Mouse (Mus musculus): ENCODE data around the gene 4930544D05Rik. TPM values are rescaled to one million over a fixed set of nuclear protein-coding genes. Genes with fewer than 3 reads are reported as not detected.

4930544D05Rik gene
- polyA plus RNA-seq, 1 experiment from 2014 or later: not detected

GRCm38 (mm10) chr11:70656964-70657363 is 41.3 kb downstream of the 4930544D05Rik start, which contains the start of gene Eno3:
TSS of gene Eno3 (plus strand) at chr11:70657202.
- Histone ChIP-seq H3K9ac (replicated peaks) (peak within 1 kb of the TSS; percentile 97), H3K27me3 (no peaks in the 10 kb centered on the region), H3K9me3 (no peaks in the 10 kb centered on the region), H3K27ac (peak within 1 kb of the TSS; percentile 98), H3K4me2 (peak within 1 kb of the TSS; percentile 97), H3K36me3 (peaks cover 39% of the 10 kb centered on the region), H3K4me1 (replicated peaks) (peaks cover 46% of the 10 kb centered on the region), H3K4me3 (replicated peaks) (peak within 1 kb of the TSS; percentile 97)
- 4% methylated on average over 3 of the region's 3 CpGs for WGBS
- no peak for ATAC-seq (ENCODE audit: insufficient number of reproducible peaks, insufficient read depth, low FRiP score, low TSS enrichment, low read depth)

GRCm38 (mm10) chr11:70657573-70657972 is 41.9 kb downstream of the 4930544D05Rik start:
- Histone ChIP-seq H3K4me2 (peak overlapping the region; percentile 97), H3K27ac (peak overlapping the region; percentile 98), H3K4me1 (replicated peaks) (peaks cover 40% of the 10 kb centered on the region), H3K27me3 (no peaks in the 10 kb centered on the region), H3K36me3 (peaks cover 39% of the 10 kb centered on the region), H3K9me3 (no peaks in the 10 kb centered on the region), H3K9ac (replicated peaks) (0 out of 2 replicates have a peak overlapping the region, but pooled peaks have one; percentile 37), H3K4me3 (replicated peaks) (0 out of 2 replicates have a peak overlapping the region, but pooled peaks have one; percentile 11)
- WGBS: 51% methylated on average over 6 of the region's 6 CpGs
- ATAC-seq (ENCODE audit: insufficient number of reproducible peaks, insufficient read depth, low FRiP score, low TSS enrichment, low read depth): no peak

GRCm38 (mm10) chr11:70657991-70658390 is 42.3 kb downstream of the 4930544D05Rik start:
- H3K4me1 ChIP-seq (replicated peaks): peaks cover 36% of the 10 kb centered on the region
- H3K4me2 ChIP-seq: peak overlapping the region; percentile 97
- peaks cover 39% of the 10 kb centered on the region for H3K36me3 ChIP-seq
- 0 out of 2 replicates have a peak overlapping the region, but pooled peaks have one; percentile 37 for H3K9ac ChIP-seq (replicated peaks)
- peak overlapping the region; percentile 98; the same call in 1 of the 2 replicates for H3K27ac ChIP-seq
- no peaks in the 10 kb centered on the region for H3K27me3 ChIP-seq
- 0 out of 2 replicates have a peak overlapping the region, but pooled peaks have one; percentile 11 for H3K4me3 ChIP-seq (replicated peaks)
- ATAC-seq (ENCODE audit: insufficient number of reproducible peaks, insufficient read depth, low FRiP score, low TSS enrichment, low read depth): no peak
- no peaks in the 10 kb centered on the region for H3K9me3 ChIP-seq
- WGBS: 55% methylated on average over 9 of the region's 9 CpGs

- Histone ChIP-seq H3K27me3 (no peaks in the 10 kb centered on the region), H3K4me3 (replicated peaks) (no peak overlapping the region), H3K4me1 (replicated peaks) (peaks cover 35% of the 10 kb centered on the region), H3K9me3 (no peaks in the 10 kb centered on the region), H3K9ac (replicated peaks) (no peak overlapping the region), H3K27ac (0 out of 2 replicates have a peak overlapping the region, but pooled peaks have one; percentile 98), H3K36me3 (peaks cover 42% of the 10 kb centered on the region), H3K4me2 (peak overlapping the region; percentile 97; the same call in 1 of the 2 replicates)
- WGBS: 80% methylated on average over 5 of the region's 5 CpGs
- no peak for ATAC-seq (ENCODE audit: insufficient number of reproducible peaks, insufficient read depth, low FRiP score, low TSS enrichment, low read depth)
Observed at GRCm38 (mm10) chr11:70658521-70658920, 42.9 kb downstream of the 4930544D05Rik start.

GRCm38 (mm10) chr11:70658942-70659341 is 43.3 kb downstream of the 4930544D05Rik start:
- Histone ChIP-seq H3K27ac (no peak overlapping the region), H3K9me3 (no peaks in the 10 kb centered on the region), H3K4me1 (replicated peaks) (peaks cover 35% of the 10 kb centered on the region), H3K9ac (replicated peaks) (no peak overlapping the region), H3K4me2 (no peak overlapping the region; the same call in 1 of the 2 replicates), H3K27me3 (no peaks in the 10 kb centered on the region), H3K4me3 (replicated peaks) (no peak overlapping the region), H3K36me3 (peaks cover 47% of the 10 kb centered on the region)
- WGBS: 75% methylated on average over 8 of the region's 8 CpGs
- ATAC-seq (ENCODE audit: insufficient number of reproducible peaks, insufficient read depth, low FRiP score, low TSS enrichment, low read depth): no peak

GRCm38 (mm10) chr11:70660571-70660970 is 44.9 kb downstream of the 4930544D05Rik start:
- no peak overlapping the region for H3K4me3 ChIP-seq (replicated peaks)
- WGBS: 83% methylated on average over 8 of the region's 8 CpGs
- no peaks in the 10 kb centered on the region for H3K9me3 ChIP-seq
- no peak for ATAC-seq (ENCODE audit: insufficient number of reproducible peaks, insufficient read depth, low FRiP score, low TSS enrichment, low read depth)
- no peaks in the 10 kb centered on the region for H3K27me3 ChIP-seq
- H3K4me1 ChIP-seq (replicated peaks): peaks cover 33% of the 10 kb centered on the region
- no peak overlapping the region for H3K27ac ChIP-seq
- no peak overlapping the region for H3K9ac ChIP-seq (replicated peaks)
- no peak overlapping the region for H3K4me2 ChIP-seq
- H3K36me3 ChIP-seq: peaks cover 63% of the 10 kb centered on the region

GRCm38 (mm10) chr11:70663101-70663500 is 47.5 kb downstream of the 4930544D05Rik start:
- 94% methylated on average over 8 of the region's 8 CpGs for WGBS
- Histone ChIP-seq H3K4me1 (replicated peaks) (peaks cover 22% of the 10 kb centered on the region), H3K4me2 (no peak overlapping the region), H3K9ac (replicated peaks) (no peak overlapping the region), H3K4me3 (replicated peaks) (no peak overlapping the region), H3K27ac (no peak overlapping the region), H3K36me3 (peaks cover 81% of the 10 kb centered on the region), H3K9me3 (no peaks in the 10 kb centered on the region), H3K27me3 (no peaks in the 10 kb centered on the region)
- ATAC-seq (ENCODE audit: insufficient number of reproducible peaks, insufficient read depth, low FRiP score, low TSS enrichment, low read depth): no peak

GRCm38 (mm10) chr11:70663957-70664356 is 48.3 kb downstream of the 4930544D05Rik start:
- Histone ChIP-seq H3K27ac (no peak overlapping the region), H3K36me3 (peaks cover 81% of the 10 kb centered on the region), H3K27me3 (no peaks in the 10 kb centered on the region), H3K4me1 (replicated peaks) (peaks cover 15% of the 10 kb centered on the region), H3K9me3 (no peaks in the 10 kb centered on the region), H3K4me2 (no peak overlapping the region), H3K4me3 (replicated peaks) (no peak overlapping the region), H3K9ac (replicated peaks) (no peak overlapping the region)
- 93% methylated on average over 6 of the region's 6 CpGs for WGBS
- ATAC-seq (ENCODE audit: insufficient number of reproducible peaks, insufficient read depth, low FRiP score, low TSS enrichment, low read depth): no peak

- Histone ChIP-seq H3K9ac (replicated peaks) (no peak overlapping the region), H3K4me1 (replicated peaks) (peaks cover 13% of the 10 kb centered on the region), H3K27me3 (no peaks in the 10 kb centered on the region), H3K9me3 (no peaks in the 10 kb centered on the region), H3K4me2 (no peak overlapping the region), H3K4me3 (replicated peaks) (no peak overlapping the region), H3K27ac (no peak overlapping the region), H3K36me3 (peaks cover 76% of the 10 kb centered on the region)
- 93% methylated on average over 9 of the region's 9 CpGs for whole genome bisulfite sequencing
- no peak for ATAC-seq (ENCODE audit: insufficient number of reproducible peaks, insufficient read depth, low FRiP score, low TSS enrichment, low read depth)
Observed at GRCm38 (mm10) chr11:70664741-70665140, 49.1 kb downstream of the 4930544D05Rik start.

Other genes starting within 250 kb of the 4930544D05Rik start
- gene Pelp1, start 205.8 kb upstream of the 4930544D05Rik start, polyA plus RNA-seq (2016; fragmentation: Nextera tagmentation; extraction: Ambion mirVana): 44.7 and 53.5 TPM in 2 replicates
- gene Arrb2, start 183.2 kb upstream of the 4930544D05Rik start, polyA plus RNA-seq (2016; fragmentation: Nextera tagmentation; extraction: Ambion mirVana): 18.8 and 19.5 TPM in 2 replicates
- gene Med11, start 163.9 kb upstream of the 4930544D05Rik start, polyA plus RNA-seq (2016; fragmentation: Nextera tagmentation; extraction: Ambion mirVana): 43.0 and 44.0 TPM in 2 replicates
- 0.40 and 0.58 TPM in 2 replicates for gene Zmynd15, start 156.4 kb upstream of the 4930544D05Rik start, polyA plus RNA-seq (2016; fragmentation: Nextera tagmentation; extraction: Ambion mirVana)
- gene Cxcl16, start 155.9 kb upstream of the 4930544D05Rik start, polyA plus RNA-seq (2016; fragmentation: Nextera tagmentation; extraction: Ambion mirVana): 1.1 and 1.9 TPM in 2 replicates
- 0.36 and 1.4 TPM in 2 replicates for gene Tm4sf5, start 110.6 kb upstream of the 4930544D05Rik start, polyA plus RNA-seq (2016; fragmentation: Nextera tagmentation; extraction: Ambion mirVana)
- gene Vmo1, start 101.2 kb upstream of the 4930544D05Rik start, polyA plus RNA-seq (2016; fragmentation: Nextera tagmentation; extraction: Ambion mirVana): 0.66 TPM in 1 of 2 replicates, not detected in the other
- 0.37 and 0.68 TPM in 2 replicates for gene Gltpd2, start 96.7 kb upstream of the 4930544D05Rik start, polyA plus RNA-seq (2016; fragmentation: Nextera tagmentation; extraction: Ambion mirVana)
- 857 and 867 TPM in 2 replicates for gene Psmb6, start 90.5 kb upstream of the 4930544D05Rik start, polyA plus RNA-seq (2016; fragmentation: Nextera tagmentation; extraction: Ambion mirVana)
- gene Gm40193, start 82.9 kb upstream of the 4930544D05Rik start, polyA plus RNA-seq (2016; fragmentation: Nextera tagmentation; extraction: Ambion mirVana): not detected in 2 replicates
- 4.4 and 4.5 TPM in 2 replicates for gene Pld2, start 75.8 kb upstream of the 4930544D05Rik start, polyA plus RNA-seq (2016; fragmentation: Nextera tagmentation; extraction: Ambion mirVana)
- 17.6 and 18.4 TPM in 2 replicates for gene Mink1, start 53.0 kb upstream of the 4930544D05Rik start, polyA plus RNA-seq (2016; fragmentation: Nextera tagmentation; extraction: Ambion mirVana)
- not detected in 2 replicates for gene Chrne, start 3.4 kb downstream of the 4930544D05Rik start, polyA plus RNA-seq (2016; fragmentation: Nextera tagmentation; extraction: Ambion mirVana)
- 0.22 and 0.31 TPM in 2 replicates for gene Gp1ba, start 23.3 kb downstream of the 4930544D05Rik start, polyA plus RNA-seq (2016; fragmentation: Nextera tagmentation; extraction: Ambion mirVana)
- gene Rnf167, start 31.4 kb downstream of the 4930544D05Rik start, polyA plus RNA-seq (2016; fragmentation: Nextera tagmentation; extraction: Ambion mirVana): 95.8 and 104 TPM in 2 replicates
- 161 and 163 TPM in 2 replicates for gene Slc25a11, start 31.6 kb downstream of the 4930544D05Rik start, polyA plus RNA-seq (2016; fragmentation: Nextera tagmentation; extraction: Ambion mirVana)
- 1,494 and 1,514 TPM in 2 replicates for gene Pfn1, start 38.8 kb downstream of the 4930544D05Rik start, polyA plus RNA-seq (2016; fragmentation: Nextera tagmentation; extraction: Ambion mirVana)
- 34.2 and 38.2 TPM in 2 replicates for gene Eno3, start 41.4 kb downstream of the 4930544D05Rik start, polyA plus RNA-seq (2016; fragmentation: Nextera tagmentation; extraction: Ambion mirVana)
- 151 TPM in 2 replicates for gene Spag7, start 53.6 kb downstream of the 4930544D05Rik start, polyA plus RNA-seq (2016; fragmentation: Nextera tagmentation; extraction: Ambion mirVana)
- gene Camta2, start 72.3 kb downstream of the 4930544D05Rik start, polyA plus RNA-seq (2016; fragmentation: Nextera tagmentation; extraction: Ambion mirVana): 9.9 and 12.8 TPM in 2 replicates
- 1.0 and 1.4 TPM in 2 replicates for gene Inca1, start 84.3 kb downstream of the 4930544D05Rik start, polyA plus RNA-seq (2016; fragmentation: Nextera tagmentation; extraction: Ambion mirVana)
- 3.3 and 3.6 TPM in 2 replicates for gene Kif1c, start 84.7 kb downstream of the 4930544D05Rik start, polyA plus RNA-seq (2016; fragmentation: Nextera tagmentation; extraction: Ambion mirVana)
- 6.8 and 7.2 TPM in 2 replicates for gene Zfp3, start 148.4 kb downstream of the 4930544D05Rik start, polyA plus RNA-seq (2016; fragmentation: Nextera tagmentation; extraction: Ambion mirVana)
- gene Scimp, start 196.7 kb downstream of the 4930544D05Rik start, polyA plus RNA-seq (2016; fragmentation: Nextera tagmentation; extraction: Ambion mirVana): not detected in 2 replicates
- gene Rabep1, start 228.9 kb downstream of the 4930544D05Rik start, polyA plus RNA-seq (2016; fragmentation: Nextera tagmentation; extraction: Ambion mirVana): 36.9 and 38.0 TPM in 2 replicates

All from limb, embryonic 12.5 days (tissue).